ENCODE assay signal across 47 mouse cellular contexts in genomic region chr19:47161669-47162068, GRCm38 (mm10). TPM values are rescaled to one million over a fixed set of nuclear protein-coding genes. Genes with fewer than 3 reads are reported as not detected.
"Had no signal": no experiment of that assay in that cellular context is flagged by ENCODE, and none has a peak within 500 bp of the region (broad histone marks: within the 10 kb centered on the region; RNA-seq: fewer than 3 reads in every experiment).

No protein-coding gene starts in this region.

- DNase-seq: left cerebral cortex, postnatal 4 days; liver; liver, embryonic 13.5 days; liver, postnatal 0 days; lung, adult 18-20 months; lung, adult 2 months; lung, embryonic 14.5 days; lung, postnatal 10 days; lung, postnatal 14 days; lung, postnatal 36 days; lung, postnatal 4 days; midbrain, embryonic 14.5 days had no signal

- H3K4me2 ChIP-seq: limb, embryonic 12.5 days; limb, embryonic 13.5 days; limb, embryonic 15.5 days; liver, embryonic 11.5 days; liver, embryonic 12.5 days; liver, embryonic 13.5 days; liver, embryonic 15.5 days; lung, embryonic 14.5 days; lung, embryonic 15.5 days; midbrain, embryonic 12.5 days; midbrain, embryonic 13.5 days; midbrain, embryonic 15.5 days; neural tube, embryonic 12.5 days; neural tube, embryonic 13.5 days had no signal

- H3K9ac ChIP-seq: limb, embryonic 12.5 days; limb, embryonic 13.5 days; limb, embryonic 15.5 days; liver, embryonic 12.5 days; liver, embryonic 13.5 days; liver, embryonic 14.5 days; liver, embryonic 15.5 days; liver, postnatal 0 days; lung, embryonic 14.5 days; lung, embryonic 15.5 days; midbrain, embryonic 12.5 days; midbrain, embryonic 13.5 days; midbrain, embryonic 15.5 days; neural tube, embryonic 12.5 days; neural tube, embryonic 13.5 days had no signal

- H3K9me3 ChIP-seq: limb, embryonic 10.5 days; limb, embryonic 12.5 days; limb, embryonic 13.5 days; limb, embryonic 15.5 days; liver, embryonic 12.5 days; liver, embryonic 13.5 days; liver, embryonic 15.5 days; lung, embryonic 15.5 days; megakaryocyte, embryonic 14.5 days; midbrain, embryonic 13.5 days; midbrain, embryonic 15.5 days; neural tube, embryonic 12.5 days; neural tube, embryonic 13.5 days had no signal

- H3K27me3 ChIP-seq: limb, embryonic 15.5 days; liver, embryonic 15.5 days; lung, embryonic 15.5 days; midbrain, embryonic 12.5 days; midbrain, embryonic 13.5 days; midbrain, embryonic 15.5 days; neural tube, embryonic 12.5 days; neural tube, embryonic 13.5 days had no signal

- H3K27ac ChIP-seq: limb, embryonic 10.5 days; limb, embryonic 12.5 days; limb, embryonic 13.5 days; limb, embryonic 15.5 days; liver, embryonic 12.5 days; liver, embryonic 13.5 days; liver, embryonic 14.5 days; liver, embryonic 15.5 days; lung, embryonic 15.5 days; macrophage; midbrain, embryonic 10.5 days; midbrain, embryonic 12.5 days; midbrain, embryonic 13.5 days; midbrain, embryonic 15.5 days; neural tube, embryonic 12.5 days; neural tube, embryonic 13.5 days had no signal

- H3K36me3 ChIP-seq: limb, embryonic 10.5 days; limb, embryonic 12.5 days; limb, embryonic 13.5 days; limb, embryonic 15.5 days; liver, embryonic 12.5 days; liver, embryonic 13.5 days; liver, embryonic 15.5 days; lung, embryonic 15.5 days; midbrain, embryonic 10.5 days; midbrain, embryonic 12.5 days; midbrain, embryonic 13.5 days; midbrain, embryonic 15.5 days; neural tube, embryonic 12.5 days; neural tube, embryonic 13.5 days had no signal

- H3K4me1 ChIP-seq: limb, embryonic 10.5 days; limb, embryonic 12.5 days; limb, embryonic 13.5 days; limb, embryonic 15.5 days; liver, embryonic 12.5 days; liver, embryonic 13.5 days; liver, embryonic 15.5 days; lung, embryonic 15.5 days; midbrain, embryonic 13.5 days; midbrain, embryonic 15.5 days; neural tube, embryonic 12.5 days; neural tube, embryonic 13.5 days had no signal

- ATAC-seq: liver, embryonic 12.5 days; liver, postnatal 0 days; lung, postnatal 0 days; midbrain, embryonic 13.5 days; midbrain, embryonic 15.5 days; midbrain, embryonic 16.5 days had no signal

- H3K4me3 ChIP-seq: limb, embryonic 10.5 days; limb, embryonic 12.5 days; limb, embryonic 13.5 days; limb, embryonic 15.5 days; liver, embryonic 12.5 days; liver, embryonic 13.5 days; liver, embryonic 15.5 days; lung, embryonic 15.5 days; megakaryocyte, embryonic 14.5 days; midbrain, embryonic 10.5 days; midbrain, embryonic 12.5 days; midbrain, embryonic 13.5 days; midbrain, embryonic 15.5 days; myocyte; neural tube, embryonic 12.5 days; neural tube, embryonic 13.5 days had no signal

RNA-seq across cellular contexts. Expression of gene Calhm3, which starts 4.1 kb away (rescaled TPM):
- total RNA-seq: left cerebral cortex, postnatal 10 days; left cerebral cortex, postnatal 14 days; left cerebral cortex, postnatal 25 days; left cerebral cortex, postnatal 36 days; left cerebral cortex, postnatal 4 days; liver, adult 2 months; megakaryocyte progenitor cell, adult 5-6 weeks; megakaryocyte, adult 5-6 weeks; megakaryocyte-erythroid progenitor cell, adult 5-6 weeks; monocyte, adult 5-6 weeks had no signal
- polyA plus RNA-seq: limb, embryonic 10.5 days; limb, embryonic 11.5 days; limb, embryonic 12.5 days; limb, embryonic 13.5 days; limb, embryonic 14.5 days; limb, embryonic 15.5 days; liver, adult 2 months; liver, embryonic 11.5 days; liver, embryonic 12.5 days; liver, embryonic 13.5 days; liver, embryonic 14.5 days; liver, embryonic 15.5 days; liver, embryonic 16.5 days; liver, postnatal 0 days; lung, adult 2 months; lung, embryonic 14.5 days; lung, embryonic 15.5 days; lung, embryonic 16.5 days; lung, postnatal 0 days; macrophage; midbrain, embryonic 10.5 days; midbrain, embryonic 12.5 days; midbrain, embryonic 13.5 days; midbrain, embryonic 14.5 days; midbrain, embryonic 15.5 days; midbrain, embryonic 16.5 days; midbrain, postnatal 0 days; myocyte; neural tube, embryonic 11.5 days; neural tube, embryonic 12.5 days; neural tube, embryonic 13.5 days had no signal

RNA-seq across cellular contexts. Expression of gene Neurl1a, which starts 17.0 kb away (rescaled TPM):
- total RNA-seq: megakaryocyte, adult 5-6 weeks; monocyte, adult 5-6 weeks had no signal

RNA-seq across cellular contexts. Expression of gene Calhm1, which starts 17.6 kb away (rescaled TPM):
- total RNA-seq: left cerebral cortex, postnatal 10 days; left cerebral cortex, postnatal 14 days; left cerebral cortex, postnatal 25 days; left cerebral cortex, postnatal 36 days; left cerebral cortex, postnatal 4 days; liver, adult 2 months; megakaryocyte progenitor cell, adult 5-6 weeks; megakaryocyte, adult 5-6 weeks; megakaryocyte-erythroid progenitor cell, adult 5-6 weeks; midbrain, postnatal 0 days; monocyte, adult 5-6 weeks had no signal
- polyA plus RNA-seq: limb, embryonic 10.5 days; limb, embryonic 11.5 days; limb, embryonic 12.5 days; limb, embryonic 13.5 days; limb, embryonic 14.5 days; limb, embryonic 15.5 days; liver, adult 2 months; liver, embryonic 11.5 days; liver, embryonic 12.5 days; liver, embryonic 13.5 days; liver, embryonic 14.5 days; liver, embryonic 15.5 days; liver, embryonic 16.5 days; liver, postnatal 0 days; lung, adult 2 months; lung, embryonic 14.5 days; lung, embryonic 15.5 days; lung, embryonic 16.5 days; lung, postnatal 0 days; macrophage; midbrain, embryonic 10.5 days; midbrain, embryonic 12.5 days; midbrain, embryonic 13.5 days; midbrain, embryonic 14.5 days; midbrain, embryonic 15.5 days; midbrain, embryonic 16.5 days; midbrain, postnatal 0 days; myocyte; neural tube, embryonic 11.5 days; neural tube, embryonic 12.5 days; neural tube, embryonic 13.5 days had no signal
